Mouse (Mus musculus): ENCODE results near the gene Shroom2.

DNA sequence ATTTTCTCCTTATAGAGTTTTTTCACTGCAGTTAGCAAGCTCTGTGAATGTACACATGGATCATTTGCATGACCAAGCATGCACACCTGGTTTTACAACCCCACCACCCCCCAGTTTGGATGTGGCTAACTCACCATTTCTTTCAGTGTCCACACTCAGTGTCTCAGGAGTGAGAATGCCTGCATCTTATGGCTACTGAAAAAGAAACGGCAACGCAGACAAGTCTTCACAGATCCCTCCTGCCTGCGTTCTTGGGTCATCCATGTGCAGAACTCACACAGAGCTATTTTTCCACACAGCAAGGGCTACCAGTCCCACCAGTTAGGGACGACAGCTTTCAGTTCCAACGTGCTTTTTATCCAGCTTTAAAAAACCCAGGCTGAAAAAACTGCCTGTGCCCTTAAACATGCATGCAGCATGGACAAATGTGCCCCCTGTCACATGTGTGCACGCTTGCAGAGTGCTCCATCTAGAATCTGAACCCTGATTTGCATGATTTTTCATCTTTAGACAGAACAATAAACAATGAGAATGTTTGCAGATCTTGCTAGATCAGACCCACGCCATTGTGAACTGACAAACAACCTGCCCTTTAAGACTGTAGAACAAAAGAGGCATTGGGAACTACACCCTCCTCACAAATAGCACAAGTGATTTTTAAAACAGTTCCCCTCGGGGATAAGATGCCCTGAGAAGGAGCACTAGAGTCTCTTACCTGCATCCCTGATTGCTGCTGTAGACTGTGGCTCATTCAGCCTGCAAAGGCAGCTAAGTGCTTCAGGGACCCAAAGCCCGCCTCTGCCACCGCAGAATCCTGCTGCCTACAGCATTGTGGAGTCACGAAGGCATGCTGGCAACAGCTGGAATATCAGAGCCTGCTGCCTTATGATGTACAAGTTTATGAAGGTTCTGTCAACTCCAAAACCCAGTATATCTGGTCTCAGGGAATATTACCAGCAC, 125.3 kb downstream of the Shroom2 start:
- TF ChIP-seq POLR2A (IDR thresholded peaks at IDR 0.05; ENCODE audit: extremely low read depth, insufficient read depth, low read length), result peak; percentile 56; the same call in 1 of the 2 replicates
- no peak for TF ChIP-seq CTCF (IDR thresholded peaks at IDR 0.05; ENCODE audit: extremely low read depth, insufficient read depth, low read length)

All from cortical plate, adult 2 months (tissue).